Mouse (Mus musculus) erythroblast, adult 5-6 weeks (primary cell): ENCODE data around the gene Smtnl1. TPM values are rescaled to one million over a fixed set of nuclear protein-coding genes. Genes with fewer than 3 reads are reported as not detected.

ENCODE experiments used
- ATAC-seq: replicated peaks from 2 replicates; pipeline ENCODE4 v1.8.0; 2016; ENCODE audit warnings: moderate number of reproducible peaks, mild to moderate bottlenecking, moderate TSS enrichment, inconsistent platforms; ENCODE audit not compliant: poor library complexity, low FRiP score, severe bottlenecking
- total RNA-seq, 2 experiments: library from RNA; stranded (forward) in 1 of 2; stranded (reverse) in 1 of 2; fragments of 150-400 nt in 1 of 2; fragments of 200-764, 138-1000 nt in 1 of 2; gene quantifications; 2 replicates each; pipeline versions ENCODE4 v1.2.3 to v1.2.4; 2015 to 2017; ENCODE audit warnings: low replicate concordance in 2 of 2

Smtnl1 gene
- total RNA-seq, 2 experiments from 2014 or later, result not detected

GRCm38 (mm10) chr2:84761309-84761708, 61.1 kb downstream of the Smtnl1 start:
- ATAC-seq, result no peak

Other genes with a start within 250 kb of the Smtnl1 start
- gene Ctnnd1, start 171.9 kb downstream of the Smtnl1 start, total RNA-seq (2015; ENCODE audit: low replicate concordance), result 8.8 and 10.0 TPM in 2 replicates
- 6.2 and 9.5 TPM in 2 replicates for gene Ctnnd1, start 171.9 kb downstream of the Smtnl1 start, total RNA-seq (2017; ENCODE audit: low replicate concordance)
- gene Btbd18, start 163.6 kb downstream of the Smtnl1 start, total RNA-seq (2015; ENCODE audit: low replicate concordance), result not detected in 2 replicates
- not detected in 2 replicates for gene Btbd18, start 163.6 kb downstream of the Smtnl1 start, total RNA-seq (2017; ENCODE audit: low replicate concordance)
- 42.3 and 58.3 TPM in 2 replicates for gene Selenoh, start 151.9 kb downstream of the Smtnl1 start, total RNA-seq (2015; ENCODE audit: low replicate concordance)
- gene Selenoh, start 151.9 kb downstream of the Smtnl1 start, total RNA-seq (2017; ENCODE audit: low replicate concordance), result 23.3 and 23.4 TPM in 2 replicates
- gene Gm28635, start 144.6 kb downstream of the Smtnl1 start, total RNA-seq (2015; ENCODE audit: low replicate concordance), result not detected in 2 replicates
- 1.8 TPM in 1 of 2 replicates, not detected in the other for gene Gm28635, start 144.6 kb downstream of the Smtnl1 start, total RNA-seq (2017; ENCODE audit: low replicate concordance)
- 14.0 and 24.7 TPM in 2 replicates for gene Med19, start 144.2 kb downstream of the Smtnl1 start, total RNA-seq (2015; ENCODE audit: low replicate concordance)
- gene Med19, start 144.2 kb downstream of the Smtnl1 start, total RNA-seq (2017; ENCODE audit: low replicate concordance), result 12.0 and 18.8 TPM in 2 replicates
- 17.8 and 29.0 TPM in 2 replicates for gene Tmx2, start 143.5 kb downstream of the Smtnl1 start, total RNA-seq (2015; ENCODE audit: low replicate concordance)
- 18.9 and 19.5 TPM in 2 replicates for gene Tmx2, start 143.5 kb downstream of the Smtnl1 start, total RNA-seq (2017; ENCODE audit: low replicate concordance)
- 28.4 and 29.2 TPM in 2 replicates for gene Zdhhc5, start 107.5 kb downstream of the Smtnl1 start, total RNA-seq (2015; ENCODE audit: low replicate concordance)
- gene Zdhhc5, start 107.5 kb downstream of the Smtnl1 start, total RNA-seq (2017; ENCODE audit: low replicate concordance), result 39.8 and 41.3 TPM in 2 replicates
- gene Clp1, start 95.3 kb downstream of the Smtnl1 start, total RNA-seq (2015; ENCODE audit: low replicate concordance), result 53.6 and 64.6 TPM in 2 replicates
- gene Clp1, start 95.3 kb downstream of the Smtnl1 start, total RNA-seq (2017; ENCODE audit: low replicate concordance), result 46.7 and 70.3 TPM in 2 replicates
- 1,364 and 1,503 TPM in 2 replicates for gene Ypel4, start 88.6 kb downstream of the Smtnl1 start, total RNA-seq (2015; ENCODE audit: low replicate concordance)
- 1,636 and 1,967 TPM in 2 replicates for gene Ypel4, start 88.6 kb downstream of the Smtnl1 start, total RNA-seq (2017; ENCODE audit: low replicate concordance)
- gene Gm19426, start 79.0 kb downstream of the Smtnl1 start, total RNA-seq (2015; ENCODE audit: low replicate concordance), result not detected in 2 replicates
- not detected in 2 replicates for gene Gm19426, start 79.0 kb downstream of the Smtnl1 start, total RNA-seq (2017; ENCODE audit: low replicate concordance)
- gene Serping1, start 47.2 kb downstream of the Smtnl1 start, total RNA-seq (2015; ENCODE audit: low replicate concordance), result 4.2 and 7.3 TPM in 2 replicates
- gene Serping1, start 47.2 kb downstream of the Smtnl1 start, total RNA-seq (2017; ENCODE audit: low replicate concordance), result 2.1 and 3.1 TPM in 2 replicates
- 974 and 1,000 TPM in 2 replicates for gene Ube2l6, start 23.8 kb downstream of the Smtnl1 start, total RNA-seq (2015; ENCODE audit: low replicate concordance)
- gene Ube2l6, start 23.8 kb downstream of the Smtnl1 start, total RNA-seq (2017; ENCODE audit: low replicate concordance), result 826 and 843 TPM in 2 replicates
- gene Timm10, start 4.3 kb upstream of the Smtnl1 start, total RNA-seq (2015; ENCODE audit: low replicate concordance), result 28.6 and 43.9 TPM in 2 replicates
- 5.2 and 22.2 TPM in 2 replicates for gene Timm10, start 4.3 kb upstream of the Smtnl1 start, total RNA-seq (2017; ENCODE audit: low replicate concordance)
- 756 and 864 TPM in 2 replicates for gene Slc43a1, start 16.2 kb upstream of the Smtnl1 start, total RNA-seq (2015; ENCODE audit: low replicate concordance)
- gene Slc43a1, start 16.2 kb upstream of the Smtnl1 start, total RNA-seq (2017; ENCODE audit: low replicate concordance), result 516 and 701 TPM in 2 replicates
- gene Rtn4rl2, start 64.1 kb upstream of the Smtnl1 start, total RNA-seq (2015; ENCODE audit: low replicate concordance), result not detected in 2 replicates
- gene Rtn4rl2, start 64.1 kb upstream of the Smtnl1 start, total RNA-seq (2017; ENCODE audit: low replicate concordance), result not detected in 2 replicates
- gene Slc43a3, start 113.9 kb upstream of the Smtnl1 start, total RNA-seq (2015; ENCODE audit: low replicate concordance), result 207 and 247 TPM in 2 replicates
- gene Slc43a3, start 113.9 kb upstream of the Smtnl1 start, total RNA-seq (2017; ENCODE audit: low replicate concordance), result 227 and 246 TPM in 2 replicates
- 140 and 215 TPM in 2 replicates for gene Prg2, start 157.8 kb upstream of the Smtnl1 start, total RNA-seq (2015; ENCODE audit: low replicate concordance)
- 429 and 503 TPM in 2 replicates for gene Prg2, start 157.8 kb upstream of the Smtnl1 start, total RNA-seq (2017; ENCODE audit: low replicate concordance)
- 21.7 and 30.7 TPM in 2 replicates for gene Prg3, start 165.6 kb upstream of the Smtnl1 start, total RNA-seq (2015; ENCODE audit: low replicate concordance)
- gene Prg3, start 165.6 kb upstream of the Smtnl1 start, total RNA-seq (2017; ENCODE audit: low replicate concordance), result 20.4 and 21.9 TPM in 2 replicates
- gene Ssrp1, start 214.6 kb upstream of the Smtnl1 start, total RNA-seq (2015; ENCODE audit: low replicate concordance), result 54.8 and 61.9 TPM in 2 replicates
- gene Ssrp1, start 214.6 kb upstream of the Smtnl1 start, total RNA-seq (2017; ENCODE audit: low replicate concordance), result 111 and 113 TPM in 2 replicates
- gene P2rx3, start 214.8 kb upstream of the Smtnl1 start, total RNA-seq (2015; ENCODE audit: low replicate concordance), result not detected in 2 replicates
- not detected in 2 replicates for gene P2rx3, start 214.8 kb upstream of the Smtnl1 start, total RNA-seq (2017; ENCODE audit: low replicate concordance)
- not detected in 2 replicates for gene Tnks1bp1, start 225.4 kb upstream of the Smtnl1 start, total RNA-seq (2015; ENCODE audit: low replicate concordance)
- gene Tnks1bp1, start 225.4 kb upstream of the Smtnl1 start, total RNA-seq (2017; ENCODE audit: low replicate concordance), result 1.2 and 1.5 TPM in 2 replicates